Mouse (Mus musculus) liver, adult 2 months (tissue): ENCODE results near the gene Gas6. TPM values are rescaled to one million over a fixed set of nuclear protein-coding genes. Genes with fewer than 3 reads are reported as not detected.

Experiments
- DNase-seq: peaks from one replicate; pipeline ENCODE4 v3.0.0-alpha.2; 2011; ENCODE audit warnings: low read depth, low spot score; ENCODE audit errors: extremely low read depth
- H3K27ac ChIP-seq: fragments of 200-500 bp; replicated peaks from 2 replicates; pipeline ENCODE4 v1.5.1; 2012; ENCODE audit warnings: low read depth, mild to moderate bottlenecking, control low read depth, inconsistent platforms, low read length; ENCODE audit not compliant: insufficient read depth
- H3K27me3 ChIP-seq: fragments of 200-500 bp; 2 replicates; pipeline ENCODE4 v1.6.1; 2012; ENCODE audit warnings: mild to moderate bottlenecking, moderate library complexity, low read length, inconsistent platforms; ENCODE audit not compliant: control insufficient read depth, insufficient read depth
- H3K36me3 ChIP-seq: fragments of 200-500 bp; 2 replicates; pipeline ENCODE4 v1.6.1; 2012; ENCODE audit warnings: low read length, inconsistent platforms; ENCODE audit not compliant: control insufficient read depth, insufficient read depth
- H3K4me1 ChIP-seq: fragments of 200-500 bp; 2 replicates; pipeline ENCODE4 v1.6.1; 2011; ENCODE audit warnings: low read length; ENCODE audit not compliant: control insufficient read depth, insufficient read depth
- H3K4me3 ChIP-seq: fragments of 200-500 bp; 2 replicates; pipeline ENCODE4 v1.5.1; 2011; ENCODE audit warnings: low read depth, mild to moderate bottlenecking, control low read depth, low read length, moderate library complexity; ENCODE audit not compliant: insufficient read depth
- H3K79me2 ChIP-seq: fragments of 200-500 bp; 2 replicates; pipeline ENCODE4 v1.6.1; 2012; ENCODE audit warnings: inconsistent platforms, mild to moderate bottlenecking, low read length, moderate library complexity; ENCODE audit not compliant: control insufficient read depth, insufficient read depth
- H3K9ac ChIP-seq: fragments of 200-500 bp; 2 replicates; pipeline ENCODE4 v1.6.1; 2012; ENCODE audit warnings: low read depth, mild to moderate bottlenecking, control low read depth, inconsistent platforms, low read length
- CTCF ChIP-seq: fragments of 200-500 bp; IDR thresholded peaks from 2 replicates; pipeline ENCODE4 v1.5.1; 2011; ENCODE audit warnings: low read depth, low read length, control low read depth
- POLR2A ChIP-seq: fragments of 200-500 bp; IDR thresholded peaks from 2 replicates; pipeline ENCODE4 v1.6.1; 2011; ENCODE audit warnings: low read length, control low read depth; ENCODE audit not compliant: insufficient read depth; ENCODE audit errors: extremely low read depth
- WGBS: fragments of 180-500 bp; shearing (Covaris S2); methylation state at CpG from one replicate; pipeline ENCODE4 v1.1.7; 2018; 5-methylcytosine and 5-hydroxymethylcytosine counted together
- polyA plus RNA-seq: library from polyadenylated mRNA; depleted of rRNA; stranded (reverse); fragments of >200 nt; gene quantifications from 2 replicates; pipeline ENCODE4 v1.2.3, GENCODE M21; 2012
- total RNA-seq: library from RNA; depleted of rRNA; stranded (reverse); fragments of >200 nt; gene quantifications from 2 replicates; pipeline ENCODE4 v1.2.3, GENCODE M21; 2014

Gas6 gene
- total and polyA plus RNA-seq, 2 experiments = 25.5 to 36.6 TPM

DNA sequence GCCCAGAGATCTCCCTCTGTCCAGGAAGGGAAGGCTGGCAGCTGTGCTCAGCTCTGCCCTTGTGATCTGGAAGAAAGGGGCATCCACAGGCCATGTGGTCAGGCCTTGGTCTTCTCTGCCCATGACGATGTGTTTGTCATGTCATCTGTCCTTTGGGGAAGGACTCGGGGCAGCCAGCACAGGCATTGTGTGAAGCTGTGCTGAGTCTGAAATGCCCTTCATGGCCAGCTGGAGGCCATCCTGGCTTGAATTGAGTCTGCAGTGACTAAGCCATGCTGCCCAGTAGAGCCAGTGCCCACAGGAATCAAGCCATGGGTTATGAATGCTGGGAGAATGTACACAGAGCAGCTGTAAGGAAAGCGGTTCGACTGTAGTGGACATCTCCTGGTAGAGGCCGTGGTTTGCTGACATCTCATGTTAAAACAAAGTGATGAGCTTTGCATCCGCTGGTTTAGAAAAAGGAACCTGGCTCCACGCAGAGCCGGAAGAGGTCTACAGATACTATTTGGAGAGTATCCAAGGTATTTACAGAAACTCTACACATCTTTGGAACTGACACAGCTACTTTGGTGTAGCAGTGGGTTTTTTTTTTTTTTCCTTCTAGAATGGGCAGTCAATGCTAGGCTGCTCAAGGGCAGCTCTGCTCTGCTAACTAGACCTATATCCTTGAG lies 9.8 kb upstream of the Gas6 start:
- Histone ChIP-seq H3K27ac (0 out of 2 replicates have a peak overlapping the region, but pooled peaks have one; percentile 1), H3K4me1 (peaks cover 17% of the 10 kb centered on the region), H3K27me3 (no peaks in the 10 kb centered on the region), H3K79me2 (no peaks in the 10 kb centered on the region), H3K4me3 (no peak overlapping the region), H3K36me3 (no peaks in the 10 kb centered on the region), H3K9ac (no peak overlapping the region)
- TF ChIP-seq CTCF (no peak), POLR2A (no peak)
- no peak for DNase-seq
- WGBS = 64% methylated on average over 8 of the region's 8 CpGs

DNA sequence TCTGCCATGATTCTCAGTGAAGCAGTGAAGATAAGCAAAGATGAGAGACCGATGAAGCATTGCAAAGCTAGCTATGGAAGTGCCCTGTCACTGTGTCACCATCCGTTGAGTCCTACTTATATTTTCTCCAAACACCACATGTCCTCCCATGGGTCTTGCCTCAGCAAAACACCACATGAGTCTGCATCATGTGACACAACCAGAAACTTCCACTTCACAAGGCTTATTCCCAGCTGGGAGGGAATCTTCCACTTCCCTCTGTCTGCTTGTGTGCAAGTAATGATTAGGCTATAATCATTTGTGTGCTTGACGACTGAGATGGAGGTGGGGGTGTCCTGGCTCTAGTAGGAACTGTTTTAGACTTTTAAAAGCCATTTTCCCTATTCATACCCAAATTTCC lies 6.9 kb upstream of the Gas6 start:
- Histone ChIP-seq H3K79me2 (no peaks in the 10 kb centered on the region), H3K9ac (no peak overlapping the region), H3K4me3 (no peak overlapping the region), H3K27me3 (no peaks in the 10 kb centered on the region), H3K36me3 (no peaks in the 10 kb centered on the region), H3K4me1 (peaks cover 4% of the 10 kb centered on the region), H3K27ac (no peak overlapping the region)
- WGBS = 93% methylated on average over 3 of the region's 3 CpGs
- TF ChIP-seq CTCF = no peak
- no peak for TF ChIP-seq POLR2A
- DNase-seq = no peak

DNA sequence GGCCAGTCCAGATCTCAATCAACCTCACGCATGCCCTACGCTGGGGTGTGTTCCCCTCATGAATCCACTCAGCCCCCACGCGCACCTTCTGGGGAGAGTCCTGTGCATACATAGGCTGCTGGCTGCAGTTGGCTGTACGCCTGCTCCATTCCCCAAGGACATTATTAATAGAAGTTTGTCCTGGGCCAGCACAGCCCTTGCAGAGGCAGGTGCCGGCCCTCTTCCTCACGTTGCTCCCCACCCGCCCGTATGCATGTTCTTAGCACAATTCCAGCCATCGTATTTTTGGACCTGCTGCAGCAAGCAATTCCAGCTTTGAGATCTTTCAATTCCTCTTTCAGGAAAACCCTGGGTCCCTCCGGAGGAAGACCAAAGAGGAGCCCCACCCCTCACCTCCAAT lies 1.3 kb downstream of the Gas6 start:
- H3K79me2 ChIP-seq = 0 out of 2 replicates have a peak, but pooled peaks cover 4% of the 10 kb centered on the region
- DNase-seq = no peak
- no peaks in the 10 kb centered on the region for H3K4me1 ChIP-seq
- no peak overlapping the region for H3K9ac ChIP-seq
- TF ChIP-seq CTCF (no peak), POLR2A (no peak)
- H3K4me3 ChIP-seq = peak overlapping the region; percentile 28; the same call in 1 of the 2 replicates
- no peaks in the 10 kb centered on the region for H3K27me3 ChIP-seq
- no peak overlapping the region for H3K27ac ChIP-seq
- 60% methylated on average over 11 of the region's 11 CpGs for WGBS
- no peaks in the 10 kb centered on the region for H3K36me3 ChIP-seq

- no peak overlapping the region for H3K4me3 ChIP-seq
- H3K27ac ChIP-seq = no peak overlapping the region
- 34% methylated on average over 9 of the region's 9 CpGs for WGBS
- no peaks in the 10 kb centered on the region for H3K36me3 ChIP-seq
- H3K27me3 ChIP-seq = no peaks in the 10 kb centered on the region
- peak; percentile 23; the same call in 1 of the 2 replicates for TF ChIP-seq CTCF
- TF ChIP-seq POLR2A = no peak
- no peak overlapping the region for H3K9ac ChIP-seq
- 0 out of 2 replicates have a peak, but pooled peaks cover 7% of the 10 kb centered on the region for H3K79me2 ChIP-seq
- peak; percentile 70 for DNase-seq
- H3K4me1 ChIP-seq = no peaks in the 10 kb centered on the region
Observed at GRCm38 (mm10) chr8:13492198-13492995, 1.9 kb downstream of the Gas6 start.

DNA sequence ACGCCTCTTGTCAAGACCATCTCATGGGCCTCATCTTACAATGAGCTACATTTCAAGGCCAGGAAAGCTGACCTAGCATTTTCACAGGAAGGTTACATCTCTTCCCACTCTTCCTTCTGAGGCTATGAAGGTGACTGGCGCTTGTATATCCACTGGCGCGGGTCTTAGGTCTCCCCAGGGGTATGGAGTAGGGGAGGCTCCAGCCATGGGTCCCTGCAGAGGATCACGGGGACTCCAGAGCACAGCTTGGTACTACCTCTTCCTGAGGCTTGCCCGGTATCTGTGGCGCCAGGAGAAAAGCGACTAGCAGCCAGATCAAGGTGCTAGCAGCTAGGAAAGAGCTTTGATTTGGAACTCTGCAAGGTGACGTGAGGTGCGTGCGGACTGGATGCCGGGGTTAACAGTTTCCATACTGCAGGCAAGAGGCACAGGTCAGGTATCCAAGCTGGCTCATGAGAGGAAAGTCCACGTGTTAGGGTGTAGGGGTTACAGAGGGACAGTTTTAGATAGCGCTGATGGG lies 2.7 kb downstream of the Gas6 start:
- no peak overlapping the region for H3K27ac ChIP-seq
- TF ChIP-seq POLR2A (no peak), CTCF (no peak)
- H3K79me2 ChIP-seq = 0 out of 2 replicates have a peak, but pooled peaks cover 7% of the 10 kb centered on the region
- H3K4me3 ChIP-seq = no peak overlapping the region
- no peaks in the 10 kb centered on the region for H3K36me3 ChIP-seq
- no peaks in the 10 kb centered on the region for H3K4me1 ChIP-seq
- no peak for DNase-seq
- no peaks in the 10 kb centered on the region for H3K27me3 ChIP-seq
- H3K9ac ChIP-seq = no peak overlapping the region
- 87% methylated on average over 14 of the region's 14 CpGs for WGBS
